Mouse (Mus musculus) urinary bladder, postnatal 4 days (tissue): ENCODE data around the gene Cacna1f.

Experiments used
- DNase-seq, 2 experiments: peaks; one replicate each; pipeline ENCODE4 v3.0.0; 2021 to 2022; ENCODE audit warnings: low spot score in 2 of 2

The Cacna1f gene

GRCm38 (mm10) chrX:7674284-7675000 is 67.6 kb downstream of the Cacna1f start:
- no peak for DNase-seq

- no peak for DNase-seq
Measured at GRCm38 (mm10) chrX:7675001-7675380, 68.1 kb downstream of the Cacna1f start.

GRCm38 (mm10) chrX:7678986-7679385 is 72.1 kb downstream of the Cacna1f start:
- DNase-seq = no peak

- peak; percentile 84 to 87 for DNase-seq
Measured at GRCm38 (mm10) chrX:7679405-7680056, 72.6 kb downstream of the Cacna1f start.

- no peak for DNase-seq
Measured at GRCm38 (mm10) chrX:7680057-7680412, 73.2 kb downstream of the Cacna1f start.

- no peak for DNase-seq
Measured at GRCm38 (mm10) chrX:7680864-7681263, 74.0 kb downstream of the Cacna1f start, which contains the start of gene Magix. TSS of gene Magix (minus strand) at chrX:7681251.
